Mouse (Mus musculus): Measurements from ENCODE around the gene Kcnv2.
A peak's percentile ranks its signal among the peaks of the same experiment; 100 is the strongest.

The Kcnv2 gene

GRCm38 (mm10) chr19:27322281-27322680 lies at the start of gene Kcnv2:
Kcnv2 (plus strand) TSS chr19:27322588.
- no peak for DNase-seq

- DNase-seq: no peak
These were observed 49.0 kb upstream of the Kcnv2 start for GRCm38 (mm10) chr19:27273385-27273784.

- no peak for DNase-seq
These were observed 48.0 kb upstream of the Kcnv2 start for GRCm38 (mm10) chr19:27274382-27274781.

GRCm38 (mm10) chr19:27279174-27279573 lies 43.2 kb upstream of the Kcnv2 start:
- DNase-seq: no peak

- no peak for DNase-seq
These were observed 12.3 kb upstream of the Kcnv2 start for GRCm38 (mm10) chr19:27310039-27310438.

- DNase-seq: no peak
These were observed 11.1 kb upstream of the Kcnv2 start for GRCm38 (mm10) chr19:27311311-27311710.

- peak; percentile 22 for DNase-seq
These were observed 9.9 kb upstream of the Kcnv2 start for GRCm38 (mm10) chr19:27312266-27313079.

GRCm38 (mm10) chr19:27313080-27313413 lies 9.3 kb upstream of the Kcnv2 start:
- no peak for DNase-seq

GRCm38 (mm10) chr19:27316313-27317258 lies 5.8 kb upstream of the Kcnv2 start:
- no peak for DNase-seq

GRCm38 (mm10) chr19:27317337-27317736 lies 5.1 kb upstream of the Kcnv2 start:
- no peak for DNase-seq

GRCm38 (mm10) chr19:27322911-27323627 lies 681 bp downstream of the Kcnv2 start:
- DNase-seq: no peak

- no peak for DNase-seq
These were observed 3.2 kb downstream of the Kcnv2 start for GRCm38 (mm10) chr19:27325558-27325957.

GRCm38 (mm10) chr19:27327569-27327968 lies 5.2 kb downstream of the Kcnv2 start:
- no peak for DNase-seq

- no peak for DNase-seq
These were observed 5.8 kb downstream of the Kcnv2 start for GRCm38 (mm10) chr19:27328166-27328565.

- peak; percentile 54 for DNase-seq
These were observed 6.3 kb downstream of the Kcnv2 start for GRCm38 (mm10) chr19:27328644-27329043.

GRCm38 (mm10) chr19:27332207-27332794 lies 9.9 kb downstream of the Kcnv2 start:
- DNase-seq: no peak

- peak; percentile 10 for DNase-seq
These were observed 13.9 kb downstream of the Kcnv2 start for GRCm38 (mm10) chr19:27336126-27336917.

- no peak for DNase-seq
These were observed 24.1 kb downstream of the Kcnv2 start for GRCm38 (mm10) chr19:27346501-27346900.

GRCm38 (mm10) chr19:27351700-27352099 lies 29.3 kb downstream of the Kcnv2 start:
- peak; percentile 37 for DNase-seq

GRCm38 (mm10) chr19:27360381-27360780 lies 38.0 kb downstream of the Kcnv2 start:
- DNase-seq: no peak

GRCm38 (mm10) chr19:27363891-27364290 lies 41.5 kb downstream of the Kcnv2 start:
- no peak for DNase-seq

GRCm38 (mm10) chr19:27364521-27364931 lies 42.1 kb downstream of the Kcnv2 start:
- DNase-seq: peak; percentile 41
